Mouse (Mus musculus): Measurements from ENCODE around the gene Casq2.

Casq2 gene

DNA sequence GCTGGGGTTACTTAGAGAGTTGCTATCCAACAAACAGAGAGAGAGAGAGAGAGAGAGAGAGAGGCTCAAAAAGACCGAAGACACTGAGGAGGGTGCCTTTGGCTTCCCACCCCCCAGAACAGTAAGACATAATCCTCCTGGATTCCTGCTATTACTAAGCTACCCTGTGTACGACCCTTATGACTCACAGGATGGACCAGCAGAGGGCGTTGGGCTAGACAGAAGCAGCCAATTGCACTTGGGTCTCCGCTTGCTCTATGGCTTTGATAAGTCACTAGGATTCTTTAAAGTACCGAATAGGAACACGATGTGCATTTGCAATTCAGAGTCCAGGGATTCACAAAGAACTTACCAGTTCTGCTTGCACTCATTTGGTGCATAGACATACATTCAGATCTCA lies 44.3 kb downstream of the Casq2 start:
- peak; percentile 34 to 64 for DNase-seq (ENCODE audit: inconsistent age in 2 of 2, low spot score in 1 of 2)

DNA sequence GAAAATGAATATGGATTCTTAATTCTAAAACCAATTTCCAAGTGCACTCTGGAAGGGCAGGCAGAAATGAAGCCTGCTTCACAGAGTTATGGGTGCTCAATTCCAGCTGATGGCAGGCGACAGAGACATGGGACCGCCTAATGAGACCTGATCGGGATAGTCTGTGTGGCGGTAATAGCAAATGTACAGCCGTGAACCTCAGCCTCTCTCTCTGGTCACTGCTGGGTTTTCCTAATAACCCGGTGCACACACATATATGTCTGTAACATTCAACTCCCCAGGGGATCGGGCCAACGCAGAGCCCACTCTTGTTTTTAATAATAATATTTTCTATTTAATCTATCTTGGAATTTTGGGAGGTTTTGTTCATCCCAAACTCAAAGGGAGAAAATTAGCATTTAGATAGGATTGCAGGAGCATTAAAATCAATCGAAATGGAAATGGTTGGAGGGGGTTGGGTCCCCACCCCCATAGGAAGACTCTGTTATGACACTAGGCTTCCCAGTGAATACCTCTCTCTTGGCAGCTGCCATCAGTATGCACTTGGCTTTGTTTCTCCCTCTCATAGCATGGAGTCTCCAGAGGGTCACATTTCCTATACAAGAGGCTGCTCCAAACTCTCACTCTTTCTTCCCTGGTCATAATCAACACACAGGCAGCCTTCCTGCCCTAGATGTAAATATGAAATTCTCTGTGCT lies 45.6 kb downstream of the Casq2 start:
- no peak for DNase-seq (ENCODE audit: inconsistent age in 2 of 2, low spot score in 1 of 2)

DNA sequence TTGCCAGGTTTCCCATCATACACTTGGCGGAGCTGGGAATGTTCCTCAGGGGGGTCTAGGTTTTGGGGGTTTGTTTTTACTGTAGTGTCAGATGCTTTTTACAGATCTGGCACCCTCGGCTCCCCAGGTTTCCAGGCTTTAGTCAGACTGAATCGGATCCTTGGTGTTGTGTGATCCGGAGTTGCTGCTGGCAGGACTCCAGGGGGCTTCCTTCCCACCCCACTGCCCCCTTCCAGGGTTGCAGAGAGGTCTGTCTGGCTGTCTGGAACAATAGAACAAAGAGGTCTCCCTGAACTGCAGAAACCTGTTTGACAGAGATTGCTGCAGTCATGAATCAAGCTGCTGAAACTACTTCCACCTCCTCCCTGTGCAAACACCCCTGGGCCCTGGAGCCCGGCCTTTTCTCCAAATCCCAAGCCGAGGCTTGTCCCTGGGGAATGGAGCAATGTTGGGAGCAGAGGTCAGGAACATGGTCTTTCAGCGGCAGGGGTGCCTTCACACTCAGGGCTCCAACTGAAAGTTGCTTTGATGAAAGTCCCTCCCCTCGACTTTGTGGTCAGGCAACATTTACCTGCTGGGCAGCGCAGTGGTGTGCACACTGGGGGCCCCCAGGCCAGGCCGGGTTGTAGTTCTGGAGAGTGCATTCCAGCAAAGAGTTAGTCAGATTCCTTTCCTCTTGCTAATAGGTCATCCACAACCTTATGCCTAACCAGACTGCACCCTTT lies 49.3 kb downstream of the Casq2 start:
- peak in 1 of 2 experiments; percentile 36 for DNase-seq (ENCODE audit: inconsistent age in 2 of 2, low spot score in 1 of 2)

DNA sequence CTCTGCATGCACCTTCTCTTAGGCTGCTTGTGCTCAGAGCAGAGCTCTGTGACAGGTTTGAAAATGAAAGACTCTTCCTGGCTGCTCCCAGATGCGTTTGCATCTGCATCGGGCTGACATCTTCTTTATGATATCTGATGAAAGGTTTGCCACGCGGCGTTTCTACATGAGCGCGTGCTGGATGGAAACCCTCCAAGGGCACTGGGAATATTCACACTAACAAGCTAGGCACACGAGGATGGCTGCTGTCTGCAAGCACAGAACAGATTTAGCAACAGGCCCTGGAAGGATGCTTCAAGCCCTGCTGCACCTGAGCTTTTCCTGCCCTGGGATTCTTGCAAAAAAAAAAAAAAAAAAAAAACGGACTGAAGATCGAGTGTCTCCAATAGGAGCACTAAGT lies 50.9 kb downstream of the Casq2 start:
- no peak for DNase-seq (ENCODE audit: inconsistent age in 2 of 2, low spot score in 1 of 2)

DNA sequence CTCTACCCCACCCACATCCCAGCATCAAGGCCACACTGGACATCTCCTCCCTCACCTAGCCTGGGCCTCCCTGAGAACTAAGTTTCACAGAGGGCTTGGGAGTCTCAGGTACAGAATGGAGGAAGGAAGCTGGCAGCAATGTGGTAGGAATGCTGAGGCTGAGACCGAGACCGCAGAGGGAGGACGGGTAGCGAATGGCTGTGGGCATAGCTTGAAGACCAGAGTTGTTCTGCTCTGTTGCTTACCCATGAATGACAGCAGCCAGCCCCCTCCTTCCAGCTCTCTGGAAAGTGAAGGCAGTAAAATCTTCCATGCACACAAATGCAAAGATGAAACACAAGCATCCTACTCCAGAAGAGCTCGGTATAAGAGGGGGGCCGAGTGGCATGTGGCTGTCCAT lies 52.7 kb downstream of the Casq2 start:
- DNase-seq (ENCODE audit: inconsistent age in 2 of 2, low spot score in 1 of 2), result no peak

DNA sequence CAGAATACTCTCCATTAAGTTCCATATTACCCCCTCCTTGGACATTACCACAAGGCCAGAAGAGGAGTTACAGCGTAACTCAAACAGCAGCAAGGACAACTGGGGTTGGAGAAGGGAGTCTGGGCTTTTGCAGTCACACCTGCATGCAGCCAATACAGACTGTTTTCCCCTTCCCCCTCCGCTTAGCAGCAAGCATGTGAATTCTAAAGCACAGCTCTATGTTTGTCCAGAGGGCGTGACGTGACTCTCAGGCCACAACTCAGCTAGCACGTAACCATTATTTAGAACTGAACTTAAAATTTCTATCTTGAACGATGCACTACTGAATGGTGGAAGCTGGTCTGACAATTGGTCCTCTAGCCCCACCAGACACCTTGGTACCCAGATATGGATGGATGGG lies 54.4 kb downstream of the Casq2 start:
- DNase-seq (ENCODE audit: inconsistent age in 2 of 2, low spot score in 1 of 2), result no peak

DNA sequence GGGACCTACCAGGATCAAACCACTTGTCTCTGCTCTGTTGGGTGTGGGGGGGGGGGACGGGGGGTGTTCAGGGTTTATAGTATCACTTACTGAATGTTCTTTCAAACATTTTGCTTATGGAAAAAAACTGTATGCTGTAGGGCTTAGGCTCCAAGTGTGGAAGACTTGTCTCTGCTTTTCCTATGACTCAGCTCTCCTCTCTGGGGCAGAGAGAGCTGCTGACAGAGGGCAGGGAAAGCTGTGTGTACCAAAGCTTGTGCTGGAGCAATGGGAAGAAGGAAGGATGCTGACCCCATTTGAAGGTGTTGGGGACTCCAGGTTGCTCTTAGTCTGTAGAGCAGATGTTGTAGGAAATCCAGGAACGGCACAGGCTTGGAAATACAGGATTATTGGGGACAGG lies 55.2 kb downstream of the Casq2 start:
- no peak for DNase-seq (ENCODE audit: inconsistent age in 2 of 2, low spot score in 1 of 2)

DNA sequence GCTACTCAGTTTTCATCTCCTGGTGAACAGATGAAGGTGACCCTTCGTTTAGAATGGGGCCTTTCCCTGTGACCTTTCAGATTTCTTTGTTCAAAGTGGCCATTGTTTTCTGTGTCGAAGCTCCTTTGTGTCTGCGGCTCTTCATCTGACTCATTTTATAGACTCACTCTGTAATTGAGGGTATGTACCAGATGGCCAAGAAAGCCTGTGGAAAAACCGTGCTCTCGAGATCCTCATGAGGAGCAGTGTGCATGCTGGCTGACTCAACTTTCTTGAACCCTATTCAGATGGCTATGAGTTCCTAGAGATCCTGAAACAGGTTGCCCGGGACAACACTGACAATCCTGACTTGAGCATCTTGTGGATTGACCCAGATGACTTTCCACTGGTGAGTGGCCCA lies 55.7 kb downstream of the Casq2 start:
- no peak for DNase-seq (ENCODE audit: inconsistent age in 2 of 2, low spot score in 1 of 2)

DNA sequence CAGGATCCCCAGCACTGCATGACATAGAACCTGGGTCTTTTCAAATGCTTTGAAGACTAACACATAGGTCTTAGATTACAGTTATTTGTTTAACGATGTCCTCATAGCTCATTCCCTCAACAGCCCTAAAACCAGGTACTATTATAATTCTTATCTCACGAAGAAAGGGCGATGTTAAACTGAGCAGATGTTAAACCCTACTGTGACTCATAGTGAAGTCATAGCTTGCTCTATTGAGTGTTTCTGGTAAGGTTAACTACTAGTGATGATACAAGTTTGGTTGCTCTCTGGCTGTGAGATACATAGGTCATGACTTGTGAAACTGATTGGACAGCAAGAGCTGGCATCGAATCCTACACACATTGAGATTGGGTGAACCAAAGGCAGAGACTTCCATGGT lies 56.7 kb downstream of the Casq2 start:
- no peak for DNase-seq (ENCODE audit: inconsistent age in 2 of 2, low spot score in 1 of 2)

DNA sequence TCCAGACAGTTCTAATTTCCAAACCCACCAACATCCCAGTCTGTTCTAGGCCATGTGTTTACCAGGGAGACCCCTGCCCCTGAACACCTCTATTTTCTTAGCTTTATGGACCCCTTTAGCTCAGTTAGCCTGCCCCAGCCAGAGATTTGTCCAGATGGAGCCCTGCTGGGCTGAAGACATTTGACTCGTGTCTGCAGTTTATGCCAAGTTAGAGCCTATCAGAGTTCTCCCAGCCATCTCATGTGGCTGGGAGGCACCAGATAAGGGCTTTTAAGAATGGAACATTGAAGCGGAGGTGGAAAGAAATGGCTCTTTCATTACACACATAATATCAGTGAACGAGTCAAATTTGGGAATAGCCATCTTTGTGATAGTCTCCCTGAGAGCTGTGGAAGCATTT lies 57.3 kb downstream of the Casq2 start:
- DNase-seq (ENCODE audit: inconsistent age in 2 of 2, low spot score in 1 of 2), result no peak

DNA sequence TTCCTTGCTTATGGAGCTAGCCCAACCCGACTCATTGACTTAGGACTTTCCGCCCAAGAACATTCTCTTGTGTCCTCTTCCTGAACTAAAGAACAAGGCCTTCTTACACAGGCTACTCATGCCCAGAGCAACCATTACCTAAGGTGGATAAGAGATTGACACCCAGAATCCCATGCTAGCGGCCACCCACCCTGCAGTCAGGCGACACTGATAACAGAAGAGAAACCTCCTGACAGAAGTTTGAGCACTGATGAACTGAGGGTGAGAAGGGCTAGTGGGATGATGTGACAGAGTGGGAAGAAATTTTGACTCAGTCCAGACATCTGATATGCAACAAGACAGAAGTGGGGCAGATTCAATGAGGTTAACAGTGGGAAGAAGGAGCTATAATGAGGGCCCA lies 58.2 kb downstream of the Casq2 start:
- DNase-seq (ENCODE audit: inconsistent age in 2 of 2, low spot score in 1 of 2), result no peak

DNA sequence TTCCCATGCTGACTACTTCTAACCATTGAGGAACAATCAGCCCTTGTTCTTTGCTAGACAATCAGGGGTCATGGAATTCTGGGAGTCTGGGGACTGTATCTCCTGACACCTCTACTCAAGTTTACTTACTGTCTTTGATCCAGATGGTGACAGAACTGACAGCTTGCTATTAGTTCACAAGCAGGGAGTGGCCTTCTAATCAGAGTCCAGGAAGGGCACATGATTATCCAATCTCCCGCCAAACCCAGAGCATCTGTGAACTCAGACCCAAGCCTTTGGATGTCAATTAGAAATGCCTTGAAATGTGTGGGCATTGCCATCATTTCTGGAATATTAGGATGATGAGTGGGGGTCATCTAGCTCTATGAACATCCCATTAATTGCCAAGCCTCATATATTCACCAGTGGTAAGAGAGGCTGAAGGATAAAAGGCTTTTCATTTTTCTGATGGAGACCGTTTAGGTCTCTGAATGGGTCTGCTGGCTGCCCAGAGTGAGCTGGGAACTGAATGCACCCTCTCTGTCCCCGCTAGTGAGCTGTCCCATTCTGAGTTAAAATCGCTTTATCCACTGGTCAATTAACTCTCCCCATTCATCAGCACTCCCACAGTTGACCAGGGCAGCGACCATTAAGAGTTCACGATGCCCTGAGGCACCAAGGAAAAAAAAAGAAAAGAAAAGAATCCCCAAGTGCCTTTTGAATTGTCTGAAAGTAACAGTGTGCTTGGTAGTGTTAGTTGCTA lies 59.6 kb downstream of the Casq2 start:
- DNase-seq (ENCODE audit: inconsistent age in 2 of 2, low spot score in 1 of 2), result no peak

DNA sequence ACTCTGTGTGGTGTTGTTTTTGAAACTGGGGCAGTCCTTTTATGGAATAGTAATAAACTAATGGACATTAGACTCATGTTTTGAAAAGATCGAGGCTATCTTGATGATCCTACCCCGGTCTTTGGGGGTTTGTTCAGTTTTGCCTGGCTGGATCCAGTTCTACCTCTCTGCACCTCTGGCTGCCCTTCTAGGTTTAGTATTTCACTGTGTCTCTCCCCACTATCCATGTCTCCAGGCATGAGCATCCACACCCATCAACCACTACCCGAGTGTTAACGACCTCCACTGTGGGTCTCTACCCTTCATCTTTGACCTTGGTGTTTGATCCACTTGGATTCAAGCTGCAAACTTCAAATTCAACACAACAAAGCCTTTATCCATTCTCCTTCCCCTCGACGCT lies 60.2 kb downstream of the Casq2 start:
- no peak for DNase-seq (ENCODE audit: inconsistent age in 2 of 2, low spot score in 1 of 2)

DNA sequence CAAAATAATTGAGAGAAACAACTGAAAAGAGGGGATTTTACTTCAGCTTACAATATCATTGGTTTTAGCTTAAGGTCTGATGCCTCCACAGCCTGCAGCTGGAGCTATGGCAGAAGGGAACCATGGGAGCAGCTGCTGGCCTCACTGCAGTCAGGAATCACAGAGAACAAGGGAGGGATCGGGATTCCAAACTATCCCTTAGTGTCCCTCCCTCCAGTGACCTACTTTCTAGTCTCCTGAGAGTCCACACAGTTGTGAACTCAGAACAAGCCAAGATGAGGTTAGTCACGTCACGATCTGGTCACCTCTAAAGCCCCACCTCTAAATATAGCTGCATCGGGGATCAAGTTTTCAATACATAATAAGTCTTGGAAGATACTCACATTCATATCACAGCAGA lies 61.0 kb downstream of the Casq2 start:
- DNase-seq (ENCODE audit: inconsistent age in 2 of 2, low spot score in 1 of 2), result no peak

DNA sequence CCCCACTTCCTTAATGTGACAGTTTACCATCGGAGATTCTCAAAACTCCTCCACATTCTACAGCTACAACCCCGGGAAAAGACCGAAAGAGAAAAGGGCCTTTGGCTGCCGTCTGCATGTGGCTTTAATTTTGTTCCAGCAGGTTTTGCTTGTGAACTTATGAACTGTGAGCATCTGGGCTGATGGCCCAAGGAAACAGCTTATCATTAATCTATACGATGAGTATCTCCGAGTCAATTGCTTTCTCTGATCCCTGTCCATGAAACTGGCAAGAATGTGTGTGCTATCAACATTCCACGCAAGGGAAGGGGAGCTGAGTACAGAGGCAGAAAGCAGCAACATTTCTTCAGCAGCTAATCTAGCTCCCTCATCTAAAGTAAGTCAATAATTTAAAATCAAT lies 63.7 kb downstream of the Casq2 start:
- no peak for DNase-seq (ENCODE audit: inconsistent age in 2 of 2, low spot score in 1 of 2)

DNA sequence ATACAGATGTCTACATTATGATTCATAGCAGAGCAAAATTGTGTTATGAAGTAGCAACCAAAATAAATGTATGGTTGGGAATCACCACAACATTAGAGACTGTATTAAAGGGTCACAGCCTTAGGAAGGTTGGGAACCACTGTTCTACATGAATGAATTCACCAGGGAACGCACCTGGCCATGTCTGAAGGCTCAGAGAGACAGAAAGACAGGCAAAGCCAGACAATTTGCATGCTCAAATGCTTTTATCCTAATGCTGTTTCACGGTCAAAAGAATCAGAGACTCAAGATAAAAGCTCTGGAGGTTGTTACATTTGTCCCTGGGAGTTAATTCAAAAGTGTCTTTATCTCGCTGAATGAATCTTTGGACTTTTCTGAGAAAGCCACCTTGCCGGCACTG lies 65.6 kb downstream of the Casq2 start:
- DNase-seq (ENCODE audit: inconsistent age in 2 of 2, low spot score in 1 of 2), result peak in 1 of 2 experiments; percentile 65

DNA sequence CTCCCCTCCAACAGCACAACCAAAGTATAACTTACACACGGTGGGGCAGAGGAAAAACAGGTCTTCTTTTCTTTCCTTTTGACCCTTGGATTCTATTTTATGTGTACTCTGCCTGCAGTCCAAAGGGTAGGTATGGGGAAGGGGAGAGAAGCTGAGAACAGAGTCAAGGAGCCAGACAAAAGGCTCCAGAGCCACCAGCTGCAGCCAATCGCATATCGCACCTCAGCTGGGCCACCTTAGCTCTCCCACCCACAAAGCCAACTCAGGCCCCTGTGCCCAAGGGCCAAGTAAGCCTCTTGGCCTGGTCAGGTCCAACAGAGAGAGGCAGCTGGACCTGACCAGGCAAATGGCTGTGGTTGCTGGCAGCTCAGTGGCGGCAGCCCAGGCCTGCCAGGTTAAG lies 66.3 kb downstream of the Casq2 start:
- no peak for DNase-seq (ENCODE audit: inconsistent age in 2 of 2, low spot score in 1 of 2)

DNA sequence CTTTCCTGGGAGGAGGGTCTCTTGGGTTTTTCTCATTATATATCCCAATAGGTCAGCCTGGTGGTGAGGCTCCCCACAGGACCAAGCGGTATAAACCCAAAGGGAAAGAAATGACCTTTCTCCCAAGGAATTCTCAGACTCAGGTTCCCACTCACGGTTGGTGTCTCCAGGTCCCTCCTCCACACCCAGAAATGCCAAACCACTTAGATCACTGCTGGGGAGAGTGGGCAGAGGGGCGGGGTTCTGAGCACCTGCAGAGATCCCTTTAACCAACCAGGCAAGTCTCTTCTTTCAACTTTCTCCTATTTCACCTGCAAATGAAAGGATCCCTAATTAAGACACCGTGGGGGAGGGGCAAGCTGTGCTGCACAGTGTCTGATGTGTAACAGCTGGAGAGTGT lies 66.7 kb downstream of the Casq2 start:
- no peak for DNase-seq (ENCODE audit: inconsistent age in 2 of 2, low spot score in 1 of 2)

DNA sequence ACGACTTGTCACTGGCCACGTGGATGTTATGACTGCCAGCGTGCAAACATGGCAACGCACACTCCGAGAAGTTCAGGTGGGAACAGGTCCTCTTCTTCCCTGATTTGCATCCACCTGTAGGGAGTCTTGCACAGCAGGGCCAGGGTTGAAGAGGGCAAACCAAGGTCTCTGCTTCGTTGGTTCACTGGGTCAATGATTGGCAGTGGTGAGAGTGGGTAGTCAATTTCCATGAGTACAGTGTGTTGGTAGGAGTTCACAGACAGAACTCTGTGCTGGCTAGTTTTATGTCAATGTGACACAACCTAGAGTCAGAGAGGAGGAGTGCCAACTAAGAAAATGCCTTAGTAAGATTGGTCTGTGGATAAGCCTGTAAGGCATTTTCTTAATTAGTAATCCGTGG lies 67.9 kb downstream of the Casq2 start:
- DNase-seq (ENCODE audit: inconsistent age in 2 of 2, low spot score in 1 of 2), result no peak

DNA sequence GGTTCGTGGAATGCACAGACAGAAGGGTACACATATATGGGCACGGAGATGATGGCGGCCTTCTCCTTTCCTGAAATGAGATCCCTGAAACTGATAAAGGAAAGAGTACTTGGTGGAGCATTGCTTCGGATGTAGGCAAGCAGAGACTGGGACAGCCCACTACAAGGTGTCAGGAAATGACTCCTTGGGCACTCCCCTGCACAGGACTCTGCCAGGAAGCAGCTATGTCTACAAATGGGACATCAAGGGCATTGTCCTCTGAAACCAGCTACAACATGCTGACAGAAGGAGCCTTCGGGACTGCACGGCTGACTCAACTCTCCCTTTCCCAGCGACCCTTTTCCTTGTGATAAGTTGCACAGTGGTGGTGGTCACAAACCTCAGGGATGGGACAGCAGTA lies 70.5 kb downstream of the Casq2 start:
- no peak for DNase-seq (ENCODE audit: inconsistent age in 2 of 2, low spot score in 1 of 2)

DNA sequence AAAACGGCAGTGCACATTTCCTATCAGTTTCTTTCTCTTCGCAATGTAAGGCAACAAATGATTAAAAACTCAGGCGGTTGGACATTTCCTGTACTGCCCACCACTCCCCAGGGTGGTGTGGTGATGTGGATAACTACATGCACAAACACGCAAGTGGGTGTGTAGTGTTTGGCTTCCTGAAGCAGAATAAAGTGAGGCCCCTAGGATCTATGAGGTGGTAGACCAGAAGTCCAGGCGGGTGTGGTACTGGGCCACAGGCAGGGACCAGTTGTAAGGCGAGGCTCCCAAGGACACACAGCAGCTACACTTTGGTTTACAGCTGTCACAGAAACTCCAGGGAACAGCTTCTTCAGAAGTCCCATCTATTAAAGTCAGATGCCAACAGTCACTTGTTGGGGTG lies 71.4 kb downstream of the Casq2 start:
- DNase-seq (ENCODE audit: inconsistent age in 2 of 2, low spot score in 1 of 2), result no peak

DNA sequence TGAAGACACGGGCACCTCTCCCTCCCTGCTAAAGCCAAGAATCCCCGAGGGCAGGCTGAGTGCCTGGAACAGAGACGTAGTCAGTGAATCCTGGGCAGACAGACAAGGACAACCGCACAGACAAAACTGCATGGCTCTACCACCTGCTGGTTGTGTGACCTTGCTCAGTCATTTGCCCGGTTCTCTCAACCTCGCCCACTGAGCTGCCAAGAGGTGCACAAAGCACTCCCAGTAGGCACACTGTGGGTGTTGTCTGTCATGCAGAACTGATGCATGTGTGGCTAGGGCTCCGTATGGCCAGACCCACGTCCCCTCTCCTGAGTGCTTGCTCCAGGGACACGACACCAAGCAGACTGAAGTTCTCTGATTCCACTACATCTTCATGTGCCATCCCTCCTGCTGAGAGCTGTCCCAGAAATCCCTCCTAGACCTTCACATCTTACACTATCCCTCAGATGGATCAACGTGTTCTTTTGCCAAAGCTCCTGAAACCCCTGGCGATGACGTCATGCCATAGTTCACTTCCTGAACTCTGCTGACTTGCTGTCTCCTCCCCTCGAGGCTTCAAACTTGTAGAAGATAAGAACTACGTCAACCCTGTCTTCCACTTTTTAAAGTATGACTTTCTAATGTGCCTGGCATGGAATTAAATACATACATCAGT lies 72.7 kb downstream of the Casq2 start:
- peak in 1 of 2 experiments; percentile 83 for DNase-seq (ENCODE audit: inconsistent age in 2 of 2, low spot score in 1 of 2)
